Mouse (Mus musculus): Measurements from ENCODE around the gene Tmem106c. TPM values are rescaled to one million over a fixed set of nuclear protein-coding genes. Genes with fewer than 3 reads are reported as not detected.

Gene Tmem106c
- polyA plus RNA-seq, 1 experiment, result 0.37 TPM

- Histone ChIP-seq H3K4me1 (ENCODE audit: control insufficient read depth) (no peaks in the 10 kb centered on the region), H3K36me3 (ENCODE audit: control insufficient read depth) (no peaks in the 10 kb centered on the region), H3K4me3 (replicated peaks) (no peak overlapping the region), H3K27me3 (ENCODE audit: control insufficient read depth) (no peaks in the 10 kb centered on the region; the same call in 1 of the 2 replicates), H3K9me3 (ENCODE audit: control insufficient read depth, low read length) (no peaks in the 10 kb centered on the region)
- no peak for TF ChIP-seq TAL1 (IDR thresholded peaks at IDR 0.05; ENCODE audit: low read length)
- TF ChIP-seq GATA1 (IDR thresholded peaks at IDR 0.05; ENCODE audit: low read length), result no peak
These were observed 15.3 kb upstream of the Tmem106c start for GRCm38 (mm10) chr15:97948720-97949119.

GRCm38 (mm10) chr15:97949706-97950105, 14.3 kb upstream of the Tmem106c start:
- Histone ChIP-seq H3K27me3 (ENCODE audit: control insufficient read depth) (peaks cover 2% of the 10 kb centered on the region; the same call in 1 of the 2 replicates), H3K4me3 (replicated peaks) (no peak overlapping the region), H3K9me3 (ENCODE audit: control insufficient read depth, low read length) (no peaks in the 10 kb centered on the region), H3K36me3 (ENCODE audit: control insufficient read depth) (no peaks in the 10 kb centered on the region), H3K4me1 (ENCODE audit: control insufficient read depth) (no peaks in the 10 kb centered on the region)
- TF ChIP-seq GATA1 (IDR thresholded peaks at IDR 0.05; ENCODE audit: low read length) (no peak), TAL1 (IDR thresholded peaks at IDR 0.05; ENCODE audit: low read length) (no peak)

GRCm38 (mm10) chr15:97950240-97950639, 13.8 kb upstream of the Tmem106c start:
- no peak overlapping the region for H3K4me3 ChIP-seq (replicated peaks)
- no peak for TF ChIP-seq TAL1 (IDR thresholded peaks at IDR 0.05; ENCODE audit: low read length)
- no peak for TF ChIP-seq GATA1 (IDR thresholded peaks at IDR 0.05; ENCODE audit: low read length)
- H3K27me3 ChIP-seq (ENCODE audit: control insufficient read depth), result peaks cover 2% of the 10 kb centered on the region; the same call in 1 of the 2 replicates
- no peaks in the 10 kb centered on the region for H3K4me1 ChIP-seq (ENCODE audit: control insufficient read depth)
- no peaks in the 10 kb centered on the region for H3K9me3 ChIP-seq (ENCODE audit: control insufficient read depth, low read length)
- H3K36me3 ChIP-seq (ENCODE audit: control insufficient read depth), result no peaks in the 10 kb centered on the region

GRCm38 (mm10) chr15:97952137-97952888, 11.7 kb upstream of the Tmem106c start:
- no peak overlapping the region for H3K4me3 ChIP-seq (replicated peaks)
- H3K9me3 ChIP-seq (ENCODE audit: control insufficient read depth, low read length), result no peaks in the 10 kb centered on the region
- peaks cover 2% of the 10 kb centered on the region; the same call in 1 of the 2 replicates for H3K27me3 ChIP-seq (ENCODE audit: control insufficient read depth)
- TF ChIP-seq GATA1 (IDR thresholded peaks at IDR 0.05; ENCODE audit: low read length) (no peak), TAL1 (IDR thresholded peaks at IDR 0.05; ENCODE audit: low read length) (no peak)
- H3K4me1 ChIP-seq (ENCODE audit: control insufficient read depth), result no peaks in the 10 kb centered on the region
- H3K36me3 ChIP-seq (ENCODE audit: control insufficient read depth), result no peaks in the 10 kb centered on the region

- TF ChIP-seq TAL1 (IDR thresholded peaks at IDR 0.05; ENCODE audit: low read length) (no peak), GATA1 (IDR thresholded peaks at IDR 0.05; ENCODE audit: low read length) (no peak)
- no peak overlapping the region for H3K4me3 ChIP-seq (replicated peaks)
These were observed 11.2 kb upstream of the Tmem106c start for GRCm38 (mm10) chr15:97952889-97953189.

GRCm38 (mm10) chr15:97954671-97955070, 9.3 kb upstream of the Tmem106c start:
- Histone ChIP-seq H3K9me3 (ENCODE audit: control insufficient read depth, low read length) (no peaks in the 10 kb centered on the region), H3K36me3 (ENCODE audit: control insufficient read depth) (no peaks in the 10 kb centered on the region), H3K4me3 (replicated peaks) (no peak overlapping the region), H3K27me3 (ENCODE audit: control insufficient read depth) (peaks cover 2% of the 10 kb centered on the region; the same call in 1 of the 2 replicates), H3K4me1 (ENCODE audit: control insufficient read depth) (no peaks in the 10 kb centered on the region)
- no peak for TF ChIP-seq GATA1 (IDR thresholded peaks at IDR 0.05; ENCODE audit: low read length)
- no peak for TF ChIP-seq TAL1 (IDR thresholded peaks at IDR 0.05; ENCODE audit: low read length)

More at GRCm38 (mm10) chr15:97952889-97953189, 11.2 kb upstream of the Tmem106c start:
- H3K27me3 ChIP-seq (ENCODE audit: control insufficient read depth), result peaks cover 2% of the 10 kb centered on the region; the same call in 1 of the 2 replicates
- no peaks in the 10 kb centered on the region for H3K36me3 ChIP-seq (ENCODE audit: control insufficient read depth)
- no peaks in the 10 kb centered on the region for H3K4me1 ChIP-seq (ENCODE audit: control insufficient read depth)
- no peaks in the 10 kb centered on the region for H3K9me3 ChIP-seq (ENCODE audit: control insufficient read depth, low read length)

GRCm38 (mm10) chr15:97955286-97955685, 8.7 kb upstream of the Tmem106c start:
- H3K4me1 ChIP-seq (ENCODE audit: control insufficient read depth), result no peaks in the 10 kb centered on the region
- H3K27me3 ChIP-seq (ENCODE audit: control insufficient read depth), result peaks cover 2% of the 10 kb centered on the region; the same call in 1 of the 2 replicates
- TF ChIP-seq GATA1 (IDR thresholded peaks at IDR 0.05; ENCODE audit: low read length) (no peak), TAL1 (IDR thresholded peaks at IDR 0.05; ENCODE audit: low read length) (no peak)

GRCm38 (mm10) chr15:97955742-97956141, 8.3 kb upstream of the Tmem106c start:
- no peaks in the 10 kb centered on the region for H3K9me3 ChIP-seq (ENCODE audit: control insufficient read depth, low read length)
- H3K4me3 ChIP-seq (replicated peaks), result no peak overlapping the region
- peaks cover 2% of the 10 kb centered on the region; the same call in 1 of the 2 replicates for H3K27me3 ChIP-seq (ENCODE audit: control insufficient read depth)
- H3K36me3 ChIP-seq (ENCODE audit: control insufficient read depth), result no peaks in the 10 kb centered on the region
- no peaks in the 10 kb centered on the region for H3K4me1 ChIP-seq (ENCODE audit: control insufficient read depth)
- TF ChIP-seq TAL1 (IDR thresholded peaks at IDR 0.05; ENCODE audit: low read length) (no peak), GATA1 (IDR thresholded peaks at IDR 0.05; ENCODE audit: low read length) (no peak)

More at GRCm38 (mm10) chr15:97955286-97955685, 8.7 kb upstream of the Tmem106c start:
- H3K36me3 ChIP-seq (ENCODE audit: control insufficient read depth), result no peaks in the 10 kb centered on the region
- H3K9me3 ChIP-seq (ENCODE audit: control insufficient read depth, low read length), result no peaks in the 10 kb centered on the region
- no peak overlapping the region for H3K4me3 ChIP-seq (replicated peaks)

- TF ChIP-seq TAL1 (IDR thresholded peaks at IDR 0.05; ENCODE audit: low read length), result no peak
- TF ChIP-seq GATA1 (IDR thresholded peaks at IDR 0.05; ENCODE audit: low read length), result no peak
- Histone ChIP-seq H3K36me3 (ENCODE audit: control insufficient read depth) (no peaks in the 10 kb centered on the region), H3K4me3 (replicated peaks) (no peak overlapping the region), H3K4me1 (ENCODE audit: control insufficient read depth) (no peaks in the 10 kb centered on the region), H3K9me3 (ENCODE audit: control insufficient read depth, low read length) (no peaks in the 10 kb centered on the region), H3K27me3 (ENCODE audit: control insufficient read depth) (peaks cover 2% of the 10 kb centered on the region; the same call in 1 of the 2 replicates)
These were observed 7.6 kb upstream of the Tmem106c start for GRCm38 (mm10) chr15:97956416-97956815.

Measured in erythroblast, embryonic 14.5 days (primary cell).